Mouse (Mus musculus): ENCODE measurements around the gene Hs3st3a1.

GRCm38 (mm10) chr11:64434611-64435545 is at the start of gene Hs3st3a1:
- TF ChIP-seq CTCF (IDR thresholded peaks at IDR 0.05 in 2 of 3, conservative IDR thresholded peaks at IDR 0.05 in 1 of 3; ENCODE audit: control insufficient read depth in 1 of 3, insufficient read depth in 1 of 3, low read depth in 2 of 3, low read length in 3 of 3, poor library complexity in 1 of 3, severe bottlenecking in 1 of 3), result no peak
- TF ChIP-seq EP300 (IDR thresholded peaks at IDR 0.05; ENCODE audit: low read depth in 1 of 2, low read length in 2 of 2), result no peak
- TF ChIP-seq ZNF384 (IDR thresholded peaks at IDR 0.05; ENCODE audit: low read depth, low read length), result no peak
- TF ChIP-seq USF1 (IDR thresholded peaks at IDR 0.05; ENCODE audit: low read depth, low read length), result no peak
- no peak for TF ChIP-seq GATA1 (IDR thresholded peaks at IDR 0.05; ENCODE audit: low read depth, low read length)
- TF ChIP-seq ZC3H11A (IDR thresholded peaks at IDR 0.05; ENCODE audit: low read depth, low read length), result no peak
- no peak for TF ChIP-seq MYC (IDR thresholded peaks at IDR 0.05; ENCODE audit: low read depth, low read length)
- TF ChIP-seq TCF12 (IDR thresholded peaks at IDR 0.05; ENCODE audit: low read depth, low read length), result no peak
- no peak for TF ChIP-seq GABPA (IDR thresholded peaks at IDR 0.05; ENCODE audit: low read depth, low read length)
- TF ChIP-seq MEF2A (IDR thresholded peaks at IDR 0.05; ENCODE audit: extremely low read depth, insufficient replicate concordance, low read depth, low read length, poor library complexity, severe bottlenecking), result no peak
- no peak for TF ChIP-seq CHD2 (IDR thresholded peaks at IDR 0.05; ENCODE audit: low read length)
- TF ChIP-seq E2F4 (IDR thresholded peaks at IDR 0.05; ENCODE audit: borderline replicate concordance, low read depth, low read length), result no peak
- TF ChIP-seq ZKSCAN1 (IDR thresholded peaks at IDR 0.05; ENCODE audit: low read depth, low read length), result no peak

All from MEL (cell line).